Mouse (Mus musculus) heart, postnatal 0 days (tissue): ENCODE results near the gene Ccsap.

Source experiments
- CTCF ChIP-seq: IDR thresholded peaks from 2 replicates; pipeline ENCODE4 v1.5.1; 2016; ENCODE audit warnings: antibody characterized with exemption, control low read depth, low read depth
- EP300 ChIP-seq: IDR thresholded peaks from 2 replicates; pipeline ENCODE4 v1.6.1; 2016; ENCODE audit warnings: antibody characterized with exemption, low read depth

DNA sequence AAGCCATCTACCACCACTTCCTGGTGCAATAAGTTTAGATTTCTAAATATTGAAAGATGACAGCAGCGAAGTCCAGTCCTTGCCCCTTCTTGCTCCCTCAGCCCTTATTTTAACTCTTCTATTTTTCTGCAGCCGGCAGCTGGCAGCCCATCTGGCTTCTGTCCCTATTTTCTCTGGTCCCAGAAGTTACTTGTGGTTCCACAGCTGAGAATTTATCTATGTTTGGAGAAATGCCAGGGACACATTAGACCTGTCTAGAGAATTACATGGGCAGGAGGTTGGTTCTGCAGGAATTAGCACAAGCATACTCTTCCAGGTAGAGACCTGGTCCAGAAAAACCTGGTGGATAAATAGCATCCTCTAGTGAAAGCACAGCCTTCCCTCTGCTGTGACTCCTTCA lies 17.9 kb upstream of the Ccsap start:
- TF ChIP-seq CTCF, result no peak
- TF ChIP-seq EP300, result no peak
